Mouse (Mus musculus): ENCODE results near the gene Cops2.

GRCm38 (mm10) chr2:125896355-125896754 is 37.4 kb upstream of the Cops2 start:
- TF ChIP-seq POLR2A (IDR thresholded peaks at IDR 0.05; ENCODE audit: control insufficient read depth, extremely low read depth, insufficient read depth, low read length, poor library complexity): no peak
- no peak for TF ChIP-seq CTCF (IDR thresholded peaks at IDR 0.05; ENCODE audit: borderline replicate concordance, control insufficient read depth, extremely low read depth, insufficient read depth, low read length, poor library complexity)
